In the genomic region with DNA sequence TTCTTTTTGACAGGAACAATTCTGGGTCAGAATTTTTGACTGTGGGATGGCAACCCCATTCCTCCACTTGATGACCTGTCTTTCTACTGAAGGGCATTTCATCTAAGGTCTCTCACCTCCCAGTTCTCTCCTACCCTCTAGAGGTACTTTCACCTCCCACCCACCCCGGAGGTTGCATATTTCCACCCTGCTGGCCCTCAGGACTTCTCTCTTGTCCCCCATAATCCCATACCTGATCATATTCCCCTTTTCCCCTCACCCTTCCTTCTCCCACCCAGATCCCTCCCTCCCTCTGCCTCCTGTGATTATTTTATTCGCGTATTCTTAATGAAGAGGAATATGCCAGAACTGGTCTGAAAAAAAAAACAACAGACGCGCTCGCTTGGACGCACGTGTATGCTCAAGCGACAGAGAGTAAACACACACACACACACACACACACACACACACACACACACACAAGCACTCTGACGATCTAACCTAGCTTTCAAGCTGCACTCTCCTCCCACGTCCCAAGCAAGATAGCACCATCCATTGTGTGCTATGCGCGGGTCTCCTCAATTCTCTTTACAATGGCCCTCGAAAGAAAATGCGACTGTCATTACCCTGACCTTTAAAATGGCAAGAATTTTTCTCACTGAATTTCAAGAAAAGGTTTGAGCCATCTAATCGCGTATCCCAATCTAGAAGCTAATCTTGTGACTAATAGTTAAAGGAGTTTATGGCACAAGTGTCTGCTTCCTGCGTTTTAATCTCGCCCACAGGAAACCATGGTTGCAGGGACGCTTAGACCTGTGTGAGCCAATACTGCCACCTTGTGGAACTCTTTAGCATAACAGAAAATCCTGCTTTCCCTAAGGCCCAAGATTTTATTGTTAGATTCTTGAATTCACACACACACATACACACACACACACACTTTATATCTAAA, we compare ENCODE assay signal across 8 mouse cellular contexts.
A peak's percentile ranks its signal among the peaks of the same experiment; 100 is the strongest.
DNase-seq lines count a peak whose midpoint lies in the region; ATAC-seq lines count a peak whose summit lies in the region.

No protein-coding gene starts in this region.

- H3K36me3 ChIP-seq in forebrain, embryonic 12.5 days (replicated peaks): no peaks in the 10 kb centered on the region
- no peaks in the 10 kb centered on the region for H3K36me3 ChIP-seq in hindbrain, embryonic 11.5 days (ENCODE audit: control insufficient read depth, insufficient read depth, low read length)

- peak overlapping the region; percentile 33; the same call in 1 of the 2 replicates for H3K9ac ChIP-seq in forebrain, embryonic 12.5 days
- H3K9ac ChIP-seq in hindbrain, embryonic 11.5 days (ENCODE audit: low read depth, low read length): peak overlapping the region; percentile 42

- WGBS in forebrain, embryonic 12.5 days: 16% methylated on average over 20 of the region's 20 CpGs
- WGBS in hindbrain, embryonic 11.5 days: 15% methylated on average over 20 of the region's 20 CpGs

- no peak overlapping the region for H3K27ac ChIP-seq in forebrain, embryonic 12.5 days
- H3K27ac ChIP-seq in hindbrain, embryonic 11.5 days (ENCODE audit: low read depth, low read length): no peak overlapping the region

- peak overlapping the region; percentile 52 for H3K4me2 ChIP-seq in forebrain, embryonic 12.5 days
- peak overlapping the region; percentile 29 for H3K4me2 ChIP-seq in hindbrain, embryonic 11.5 days (replicated peaks; ENCODE audit: low read depth, low read length)

- H3K9me3 ChIP-seq in forebrain, embryonic 12.5 days: no peaks in the 10 kb centered on the region
- H3K9me3 ChIP-seq in hindbrain, embryonic 11.5 days (ENCODE audit: control insufficient read depth, low read length): no peaks in the 10 kb centered on the region

- peaks cover 25% of the 10 kb centered on the region for H3K4me1 ChIP-seq in forebrain, embryonic 12.5 days
- H3K4me1 ChIP-seq in hindbrain, embryonic 11.5 days (replicated peaks; ENCODE audit: control insufficient read depth, insufficient read depth, low read length): no peaks in the 10 kb centered on the region

- peak overlapping the region; percentile 35 for H3K4me3 ChIP-seq in forebrain, embryonic 12.5 days (replicated peaks)
- peak overlapping the region; percentile 26 for H3K4me3 ChIP-seq in hindbrain, embryonic 11.5 days (ENCODE audit: low read depth, low read length)

- H3K27me3 ChIP-seq in forebrain, embryonic 12.5 days: no peaks in the 10 kb centered on the region
- H3K27me3 ChIP-seq in hindbrain, embryonic 11.5 days (ENCODE audit: control insufficient read depth, insufficient read depth, low read length): no peaks in the 10 kb centered on the region

- ATAC-seq in forebrain, embryonic 12.5 days (ENCODE audit: low FRiP score): peak; percentile 85
- ATAC-seq in hindbrain, embryonic 11.5 days (ENCODE audit: low FRiP score): peak; percentile 84
- no peak for ATAC-seq in erythroid progenitor cell, adult 5-6 weeks (replicated peaks; ENCODE audit: low FRiP score, poor library complexity, severe bottlenecking)

- peak; percentile 78 for DNase-seq in Muller cell, postnatal 12 days (ENCODE audit: inconsistent ontology term)
- DNase-seq in c-Kit-positive CD71-negative TER-119-negative erythroid progenitor cells, embryonic 14.5 days (ENCODE audit: low read depth): peak; percentile 12
- peak; percentile 88 for DNase-seq in hindbrain, embryonic 11.5 days (ENCODE audit: low spot score)
- peak; percentile 54 to 64 for DNase-seq in layer of hippocampus, adult 8-10 months (ENCODE audit: low spot score in 2 of 2)
- peak; percentile 9 to 54 for DNase-seq in lung, adult 18-20 months
- DNase-seq in retina, adult 2 months (ENCODE audit: low read depth, low spot score): peak; percentile 50

Comparison
In these comparisons a context has a peak if more than half of its experiments do, and no peak if none do; other contexts are left out.
1. DNase-seq: peak in every context shown above with its lines; median percentile 88 in hindbrain, embryonic 11.5 days; 78 in Muller cell, postnatal 12 days; 59 in layer of hippocampus, adult 8-10 months; 50 in retina, adult 2 months; 32 in lung, adult 18-20 months; 12 in c-Kit-positive CD71-negative TER-119-negative erythroid progenitor cells, embryonic 14.5 days.